Comparison of ENCODE assay signal across 20 mouse cellular contexts in the genomic region with DNA sequence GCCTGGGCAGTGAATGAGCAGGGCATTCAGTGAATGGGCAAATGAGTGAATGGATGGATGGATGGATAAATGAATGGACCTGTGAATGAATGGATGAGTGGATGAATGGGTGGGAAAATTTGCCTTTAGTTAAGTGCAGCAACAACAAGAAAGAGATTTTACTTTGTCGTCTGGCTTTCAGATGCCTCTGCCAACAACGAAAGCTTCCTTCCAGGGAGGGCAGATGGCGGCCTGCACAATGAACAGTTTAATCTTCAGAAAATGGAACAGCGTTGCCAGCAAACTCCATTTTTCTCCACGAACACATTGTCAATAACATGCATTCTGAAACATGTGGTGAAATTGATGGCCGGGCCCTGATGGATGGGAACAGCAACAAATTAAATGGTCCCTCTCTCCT.
DNase-seq lines count a peak whose midpoint lies in the region; ATAC-seq lines count a peak whose summit lies in the region.
"Had no signal": no experiment of that assay in that cellular context is flagged by ENCODE, and none has a peak within 500 bp of the region (broad histone marks: within the 10 kb centered on the region; RNA-seq: fewer than 3 reads in every experiment).

No protein-coding gene starts in this region.

- H3K4me2 ChIP-seq in forebrain, embryonic 14.5 days (ENCODE audit: low read length): no peak overlapping the region
- no peak overlapping the region for H3K4me2 ChIP-seq in forebrain, embryonic 11.5 days (ENCODE audit: low read depth, low read length, severe bottlenecking)
- no peak overlapping the region for H3K4me2 ChIP-seq in forebrain, embryonic 16.5 days (ENCODE audit: low read length)
- H3K4me2 ChIP-seq: hindbrain, embryonic 13.5 days; limb, embryonic 13.5 days; liver, embryonic 12.5 days; lung, embryonic 14.5 days; midbrain, embryonic 15.5 days had no signal

- 17% methylated on average over 6 of the region's 6 CpGs for WGBS in forebrain, embryonic 14.5 days
- WGBS in forebrain, embryonic 11.5 days: 52% methylated on average over 6 of the region's 6 CpGs
- WGBS in forebrain, embryonic 16.5 days: 17% methylated on average over 6 of the region's 6 CpGs

- H3K27ac ChIP-seq in forebrain, embryonic 14.5 days (ENCODE audit: low read depth, low read length): no peak overlapping the region
- no peak overlapping the region for H3K27ac ChIP-seq in forebrain, embryonic 11.5 days (ENCODE audit: low read depth, low read length)
- H3K27ac ChIP-seq in forebrain, embryonic 16.5 days (ENCODE audit: low read length): no peak overlapping the region
- H3K27ac ChIP-seq: hindbrain, embryonic 13.5 days; limb, embryonic 13.5 days; liver, embryonic 12.5 days; midbrain, embryonic 15.5 days; stomach, postnatal 0 days had no signal

- DNase-seq in forebrain, embryonic 14.5 days (ENCODE audit: low spot score): peak; percentile 77
- DNase-seq in forebrain, embryonic 11.5 days (ENCODE audit: low spot score): no peak
- DNase-seq in brain, adult 2 months (ENCODE audit: low read depth, low spot score): peak; percentile 25
- peak; percentile 36 for DNase-seq in layer of hippocampus, adult 9-10 months (ENCODE audit: low spot score)
- no peak for DNase-seq in kidney, adult 9 months
- DNase-seq in lung, adult 18-20 months: no peak
- DNase-seq in urinary bladder, adult 18-20 months (ENCODE audit: low spot score in 2 of 2): no peak
- DNase-seq: cerebellum, adult 9-11 months; gastrocnemius, postnatal 36 days; heart, postnatal 36 days; kidney, adult 2 months; kidney, postnatal 10 days; lung, embryonic 14.5 days had no signal

- peak; percentile 62; the same call in 1 of the 2 replicates for ATAC-seq in forebrain, embryonic 14.5 days
- ATAC-seq in forebrain, embryonic 11.5 days (replicated peaks; ENCODE audit: low FRiP score): no peak
- peak; percentile 68 for ATAC-seq in forebrain, embryonic 16.5 days
- ATAC-seq: liver, embryonic 12.5 days; midbrain, embryonic 15.5 days had no signal

- peaks cover 3% of the 10 kb centered on the region; the same call in 1 of the 2 replicates for H3K4me1 ChIP-seq in forebrain, embryonic 14.5 days (ENCODE audit: control insufficient read depth, insufficient read depth, low read length)
- H3K4me1 ChIP-seq in forebrain, embryonic 11.5 days (replicated peaks; ENCODE audit: control insufficient read depth, insufficient read depth, low read length): no peaks in the 10 kb centered on the region
- no peaks in the 10 kb centered on the region; the same call in 1 of the 2 replicates for H3K4me1 ChIP-seq in forebrain, embryonic 16.5 days (replicated peaks; ENCODE audit: control insufficient read depth, insufficient read depth, low read length)
- H3K4me1 ChIP-seq: hindbrain, embryonic 13.5 days; limb, embryonic 13.5 days; midbrain, embryonic 15.5 days had no signal

- H3K27me3 ChIP-seq in forebrain, embryonic 14.5 days (replicated peaks; ENCODE audit: control insufficient read depth, insufficient read depth, low read length): no peaks in the 10 kb centered on the region
- no peaks in the 10 kb centered on the region for H3K27me3 ChIP-seq in forebrain, embryonic 11.5 days (ENCODE audit: control insufficient read depth, insufficient read depth, low read length)
- peaks cover 6% of the 10 kb centered on the region for H3K27me3 ChIP-seq in forebrain, embryonic 16.5 days (replicated peaks; ENCODE audit: control insufficient read depth, insufficient read depth, low read length)
- H3K27me3 ChIP-seq: hindbrain, embryonic 13.5 days; limb, embryonic 13.5 days; liver, embryonic 12.5 days; midbrain, embryonic 15.5 days had no signal

- no peak overlapping the region for H3K9ac ChIP-seq in forebrain, embryonic 14.5 days (ENCODE audit: low read length)
- H3K9ac ChIP-seq in forebrain, embryonic 11.5 days (ENCODE audit: low read length): no peak overlapping the region
- no peak overlapping the region for H3K9ac ChIP-seq in forebrain, embryonic 16.5 days (replicated peaks; ENCODE audit: low read depth, low read length)
- H3K9ac ChIP-seq: hindbrain, embryonic 13.5 days; limb, embryonic 13.5 days; liver, embryonic 12.5 days; lung, embryonic 14.5 days; midbrain, embryonic 15.5 days had no signal

- H3K36me3 ChIP-seq in forebrain, embryonic 14.5 days (ENCODE audit: control insufficient read depth, insufficient read depth, low read length): no peaks in the 10 kb centered on the region
- H3K36me3 ChIP-seq in forebrain, embryonic 11.5 days (ENCODE audit: control insufficient read depth, insufficient read depth, low read length): no peaks in the 10 kb centered on the region
- no peaks in the 10 kb centered on the region for H3K36me3 ChIP-seq in forebrain, embryonic 16.5 days (ENCODE audit: control insufficient read depth, insufficient read depth)
- H3K36me3 ChIP-seq: hindbrain, embryonic 13.5 days; limb, embryonic 13.5 days; liver, embryonic 12.5 days; midbrain, embryonic 15.5 days had no signal

- H3K4me3 ChIP-seq in forebrain, embryonic 14.5 days (ENCODE audit: low read depth, low read length): no peak overlapping the region
- no peak overlapping the region for H3K4me3 ChIP-seq in forebrain, embryonic 11.5 days (ENCODE audit: low read depth, low read length)
- H3K4me3 ChIP-seq in forebrain, embryonic 16.5 days (replicated peaks; ENCODE audit: low read length): no peak overlapping the region
- H3K4me3 ChIP-seq: hindbrain, embryonic 13.5 days; limb, embryonic 13.5 days; liver, embryonic 12.5 days; midbrain, embryonic 15.5 days; myocyte had no signal

- 0 out of 2 replicates have a peak, but pooled peaks cover 2% of the 10 kb centered on the region for H3K9me3 ChIP-seq in forebrain, embryonic 14.5 days (replicated peaks; ENCODE audit: control insufficient read depth, low read length)
- H3K9me3 ChIP-seq in forebrain, embryonic 11.5 days (ENCODE audit: control insufficient read depth, low read length): no peaks in the 10 kb centered on the region
- 0 out of 2 replicates have a peak, but pooled peaks cover 3% of the 10 kb centered on the region for H3K9me3 ChIP-seq in forebrain, embryonic 16.5 days (ENCODE audit: control insufficient read depth, low read length)
- H3K9me3 ChIP-seq: limb, embryonic 13.5 days; midbrain, embryonic 15.5 days had no signal

Comparison
In these comparisons a context has a peak if more than half of its experiments do, and no peak if none do; other contexts are left out.
1. DNase-seq: peak in forebrain, embryonic 14.5 days (single experiment), brain, adult 2 months (single experiment) and layer of hippocampus, adult 9-10 months (single experiment); none in forebrain, embryonic 11.5 days (single experiment), kidney, adult 9 months (single experiment), lung, adult 18-20 months (0 of 2) and urinary bladder, adult 18-20 months (0 of 2).